Mouse (Mus musculus): Measurements from ENCODE around the gene Gm28230. TPM values are rescaled to one million over a fixed set of nuclear protein-coding genes. Genes with fewer than 3 reads are reported as not detected.

Gene Gm28230
- polyA plus RNA-seq, 1 experiment from 2014 or later = not detected

GRCm38 (mm10) chr2:74730331-74730730 is 3.8 kb downstream of the Gm28230 start:
- Histone ChIP-seq H3K36me3 (ENCODE audit: control insufficient read depth, insufficient read depth, low read length) (no peaks in the 10 kb centered on the region), H3K4me3 (ENCODE audit: low read length) (no peak overlapping the region), H3K4me1 (ENCODE audit: control insufficient read depth, insufficient read depth, low read length) (peaks cover 3% of the 10 kb centered on the region; the same call in 1 of the 2 replicates), H3K27me3 (replicated peaks; ENCODE audit: control insufficient read depth, insufficient read depth, low read length) (peaks cover 67% of the 10 kb centered on the region), H3K4me2 (ENCODE audit: low read depth, low read length) (no peak overlapping the region), H3K27ac (ENCODE audit: low read length) (no peak overlapping the region), H3K9ac (ENCODE audit: low read depth, low read length) (no peak overlapping the region), H3K9me3 (ENCODE audit: control insufficient read depth, low read length) (no peaks in the 10 kb centered on the region)
- ATAC-seq = no peak
- WGBS = 38% methylated on average over 8 of the region's 8 CpGs

GRCm38 (mm10) chr2:74731055-74731454 is 4.5 kb downstream of the Gm28230 start:
- H3K27ac ChIP-seq (ENCODE audit: low read length) = no peak overlapping the region
- no peak overlapping the region for H3K4me3 ChIP-seq (ENCODE audit: low read length)
- peaks cover 69% of the 10 kb centered on the region for H3K27me3 ChIP-seq (replicated peaks; ENCODE audit: control insufficient read depth, insufficient read depth, low read length)
- no peak overlapping the region for H3K4me2 ChIP-seq (ENCODE audit: low read depth, low read length)
- no peak overlapping the region for H3K9ac ChIP-seq (ENCODE audit: low read depth, low read length)
- no peak for ATAC-seq
- H3K4me1 ChIP-seq (ENCODE audit: control insufficient read depth, insufficient read depth, low read length) = peaks cover 3% of the 10 kb centered on the region; the same call in 1 of the 2 replicates
- no peaks in the 10 kb centered on the region for H3K36me3 ChIP-seq (ENCODE audit: control insufficient read depth, insufficient read depth, low read length)
- no peaks in the 10 kb centered on the region for H3K9me3 ChIP-seq (ENCODE audit: control insufficient read depth, low read length)

GRCm38 (mm10) chr2:74731799-74732512 is 5.4 kb downstream of the Gm28230 start:
- WGBS = 26% methylated on average over 9 of the region's 9 CpGs
- no peaks in the 10 kb centered on the region for H3K36me3 ChIP-seq (ENCODE audit: control insufficient read depth, insufficient read depth, low read length)
- no peaks in the 10 kb centered on the region for H3K9me3 ChIP-seq (ENCODE audit: control insufficient read depth, low read length)
- peaks cover 69% of the 10 kb centered on the region for H3K27me3 ChIP-seq (replicated peaks; ENCODE audit: control insufficient read depth, insufficient read depth, low read length)
- ATAC-seq = no peak
- no peak overlapping the region for H3K4me3 ChIP-seq (ENCODE audit: low read length)
- H3K4me2 ChIP-seq (ENCODE audit: low read depth, low read length) = no peak overlapping the region
- H3K9ac ChIP-seq (ENCODE audit: low read depth, low read length) = no peak overlapping the region
- H3K4me1 ChIP-seq (ENCODE audit: control insufficient read depth, insufficient read depth, low read length) = peaks cover 3% of the 10 kb centered on the region; the same call in 1 of the 2 replicates
- no peak overlapping the region for H3K27ac ChIP-seq (ENCODE audit: low read length)

GRCm38 (mm10) chr2:74732513-74733316 is 6.2 kb downstream of the Gm28230 start:
- no peaks in the 10 kb centered on the region for H3K36me3 ChIP-seq (ENCODE audit: control insufficient read depth, insufficient read depth, low read length)
- H3K4me3 ChIP-seq (ENCODE audit: low read length) = peak overlapping the region; percentile 32
- no peak for ATAC-seq
- H3K4me1 ChIP-seq (ENCODE audit: control insufficient read depth, insufficient read depth, low read length) = no peaks in the 10 kb centered on the region
- H3K27ac ChIP-seq (ENCODE audit: low read length) = no peak overlapping the region
- H3K9me3 ChIP-seq (ENCODE audit: control insufficient read depth, low read length) = no peaks in the 10 kb centered on the region
- H3K27me3 ChIP-seq (replicated peaks; ENCODE audit: control insufficient read depth, insufficient read depth, low read length) = peaks cover 69% of the 10 kb centered on the region
- no peak overlapping the region for H3K9ac ChIP-seq (ENCODE audit: low read depth, low read length)
- WGBS = 3% methylated on average over 52 of the region's 52 CpGs
- H3K4me2 ChIP-seq (ENCODE audit: low read depth, low read length) = peak overlapping the region; percentile 55

- no peaks in the 10 kb centered on the region for H3K9me3 ChIP-seq (ENCODE audit: control insufficient read depth, low read length)
- peak overlapping the region; percentile 32; the same call in 1 of the 2 replicates for H3K4me3 ChIP-seq (ENCODE audit: low read length)
- H3K4me2 ChIP-seq (ENCODE audit: low read depth, low read length) = peak overlapping the region; percentile 55; the same call in 1 of the 2 replicates
- no peaks in the 10 kb centered on the region for H3K36me3 ChIP-seq (ENCODE audit: control insufficient read depth, insufficient read depth, low read length)
- no peak for ATAC-seq
- no peak overlapping the region for H3K9ac ChIP-seq (ENCODE audit: low read depth, low read length)
- H3K27me3 ChIP-seq (replicated peaks; ENCODE audit: control insufficient read depth, insufficient read depth, low read length) = peaks cover 70% of the 10 kb centered on the region
- no peaks in the 10 kb centered on the region for H3K4me1 ChIP-seq (ENCODE audit: control insufficient read depth, insufficient read depth, low read length)
- WGBS = 4% methylated on average over 16 of the region's 16 CpGs
- H3K27ac ChIP-seq (ENCODE audit: low read length) = 0 out of 2 replicates have a peak overlapping the region, but pooled peaks have one; percentile 3
Measured at GRCm38 (mm10) chr2:74733317-74733661, 6.8 kb downstream of the Gm28230 start.

- Histone ChIP-seq H3K4me3 (ENCODE audit: low read length) (no peak overlapping the region), H3K36me3 (ENCODE audit: control insufficient read depth, insufficient read depth, low read length) (no peaks in the 10 kb centered on the region), H3K9me3 (ENCODE audit: control insufficient read depth, low read length) (no peaks in the 10 kb centered on the region), H3K27me3 (replicated peaks; ENCODE audit: control insufficient read depth, insufficient read depth, low read length) (peaks cover 67% of the 10 kb centered on the region), H3K9ac (ENCODE audit: low read depth, low read length) (no peak overlapping the region), H3K27ac (ENCODE audit: low read length) (0 out of 2 replicates have a peak overlapping the region, but pooled peaks have one; percentile 3), H3K4me2 (ENCODE audit: low read depth, low read length) (0 out of 2 replicates have a peak overlapping the region, but pooled peaks have one; percentile 55), H3K4me1 (ENCODE audit: control insufficient read depth, insufficient read depth, low read length) (no peaks in the 10 kb centered on the region)
- ATAC-seq = no peak
- WGBS = 24% methylated on average over 6 of the region's 6 CpGs
Measured at GRCm38 (mm10) chr2:74733765-74734164, 7.2 kb downstream of the Gm28230 start.

GRCm38 (mm10) chr2:74734451-74734850 is 7.9 kb downstream of the Gm28230 start:
- WGBS = 16% methylated on average over 13 of the region's 13 CpGs
- Histone ChIP-seq H3K9ac (ENCODE audit: low read depth, low read length) (peak overlapping the region; percentile 15; the same call in 1 of the 2 replicates), H3K36me3 (ENCODE audit: control insufficient read depth, insufficient read depth, low read length) (no peaks in the 10 kb centered on the region), H3K4me1 (ENCODE audit: control insufficient read depth, insufficient read depth, low read length) (no peaks in the 10 kb centered on the region), H3K9me3 (ENCODE audit: control insufficient read depth, low read length) (no peaks in the 10 kb centered on the region), H3K4me2 (ENCODE audit: low read depth, low read length) (peak overlapping the region; percentile 20; the same call in 1 of the 2 replicates), H3K4me3 (ENCODE audit: low read length) (no peak overlapping the region), H3K27ac (ENCODE audit: low read length) (0 out of 2 replicates have a peak overlapping the region, but pooled peaks have one; percentile 21), H3K27me3 (replicated peaks; ENCODE audit: control insufficient read depth, insufficient read depth, low read length) (peaks cover 69% of the 10 kb centered on the region)
- ATAC-seq = 0 out of 2 replicates have a peak, but pooled peaks have one; percentile 36

GRCm38 (mm10) chr2:74734996-74735811 is 8.7 kb downstream of the Gm28230 start:
- WGBS = 28% methylated on average over 27 of the region's 27 CpGs
- Histone ChIP-seq H3K27me3 (replicated peaks; ENCODE audit: control insufficient read depth, insufficient read depth, low read length) (peaks cover 71% of the 10 kb centered on the region), H3K4me2 (ENCODE audit: low read depth, low read length) (peak overlapping the region; percentile 48; the same call in 1 of the 2 replicates), H3K4me3 (ENCODE audit: low read length) (peak overlapping the region; percentile 32; the same call in 1 of the 2 replicates), H3K9ac (ENCODE audit: low read depth, low read length) (peak overlapping the region; percentile 27; the same call in 1 of the 2 replicates), H3K36me3 (ENCODE audit: control insufficient read depth, insufficient read depth, low read length) (no peaks in the 10 kb centered on the region), H3K9me3 (ENCODE audit: control insufficient read depth, low read length) (no peaks in the 10 kb centered on the region), H3K27ac (ENCODE audit: low read length) (no peak overlapping the region), H3K4me1 (ENCODE audit: control insufficient read depth, insufficient read depth, low read length) (no peaks in the 10 kb centered on the region)
- no peak for ATAC-seq
